Mouse (Mus musculus) lung, embryonic 14.5 days (tissue): Measurements from ENCODE around the gene Pskh1. TPM values are rescaled to one million over a fixed set of nuclear protein-coding genes. Genes with fewer than 3 reads are reported as not detected.
A peak's percentile ranks its signal among the peaks of the same experiment; 100 is the strongest.

Experiments used
- ATAC-seq: fragments of 200-750 bp; cut with Nextera tagmentation; 2 replicates; pipeline ENCODE4 v1.8.0; 2017; ENCODE audit warnings: mild to moderate bottlenecking, moderate TSS enrichment, moderate library complexity; ENCODE audit not compliant: insufficient read depth
- DNase-seq: peaks from one replicate; pipeline ENCODE4 v3.0.0-alpha.2; 2015
- H3K27ac ChIP-seq: fragments of 300-500 bp; sonication (generic); 2 replicates; pipeline ENCODE4 v1.5.1; 2014; ENCODE audit warnings: low read depth, mild to moderate bottlenecking, moderate library complexity
- H3K27me3 ChIP-seq: fragments of 300-500 bp; sonication (generic); 2 replicates; pipeline ENCODE4 v1.6.1; 2014; ENCODE audit warnings: low read length, control low read depth; ENCODE audit not compliant: insufficient read depth
- H3K36me3 ChIP-seq: fragments of 300-500 bp; sonication (generic); 2 replicates; pipeline ENCODE4 v1.6.1; 2014; ENCODE audit warnings: control low read depth; ENCODE audit not compliant: insufficient read depth
- H3K4me1 ChIP-seq: fragments of 300-500 bp; sonication (generic); 2 replicates; pipeline ENCODE4 v1.6.1; 2014; ENCODE audit warnings: antibody characterized with exemption, control low read depth; ENCODE audit not compliant: insufficient read depth
- H3K4me2 ChIP-seq: fragments of 300-500 bp; sonication (generic); 2 replicates; pipeline ENCODE4 v1.6.1; 2014; ENCODE audit warnings: mild to moderate bottlenecking
- H3K4me3 ChIP-seq: fragments of 300-500 bp; sonication (generic); 2 replicates; pipeline ENCODE4 v1.5.1; 2014; ENCODE audit warnings: low read depth, low read length
- H3K9ac ChIP-seq: fragments of 300-500 bp; sonication (generic); 2 replicates; pipeline ENCODE4 v1.6.1; 2014
- H3K9me3 ChIP-seq: fragments of 300-500 bp; sonication (generic); 2 replicates; pipeline ENCODE4 v1.6.1; 2016; ENCODE audit warnings: low read depth, low read length, control low read depth
- CTCF ChIP-seq: IDR thresholded peaks from 2 replicates; pipeline ENCODE4 v1.5.1; 2016; ENCODE audit warnings: antibody characterized with exemption, low read depth
- WGBS: fragments of 180-500 bp; shearing (Covaris S2); extraction: QIAGEN DNeasy Blood & Tissue Kit; methylation state at CpG from one replicate; pipeline ENCODE4 v1.1.7; 2014; 5-methylcytosine and 5-hydroxymethylcytosine counted together
- polyA plus RNA-seq: library from polyadenylated mRNA; unstranded; fragments of >200 nt; fragmentation: Nextera tagmentation; extraction: Ambion mirVana; gene quantifications from 2 replicates; pipeline ENCODE4 v1.2.1, GENCODE M21; 2014

The Pskh1 gene
- polyA plus RNA-seq, 1 experiment from 2014 or later = 33.7 TPM

DNA sequence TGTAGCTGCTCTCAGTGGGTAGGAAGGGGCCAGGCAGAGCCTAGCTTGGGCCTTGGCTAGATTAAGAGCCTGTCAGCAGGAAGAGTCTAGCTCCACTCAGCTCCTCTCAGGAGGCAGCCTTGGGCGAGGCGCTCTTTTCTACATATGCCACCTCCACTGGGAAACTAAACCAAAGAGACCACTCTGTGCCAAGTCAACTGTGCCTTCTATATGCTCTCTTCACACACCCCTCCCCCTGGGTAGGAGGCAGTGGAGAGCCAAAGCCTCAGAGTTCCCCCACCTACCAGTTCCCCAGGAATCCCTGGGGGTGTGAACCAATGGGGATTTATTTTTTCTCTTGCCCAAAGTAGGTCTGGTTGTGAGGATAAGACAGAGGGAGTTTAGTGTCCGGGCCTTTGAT, 31.0 kb downstream of the Pskh1 start:
- Histone ChIP-seq H3K4me3 (no peak overlapping the region), H3K4me2 (no peak overlapping the region), H3K27ac (no peak overlapping the region), H3K9ac (no peak overlapping the region), H3K36me3 (peaks cover 35% of the 10 kb centered on the region), H3K9me3 (no peaks in the 10 kb centered on the region), H3K4me1 (peaks cover under 1% of the 10 kb centered on the region; the same call in 1 of the 2 replicates), H3K27me3 (no peaks in the 10 kb centered on the region)
- TF ChIP-seq CTCF = no peak
- no peak for DNase-seq
- ATAC-seq = no peak
- WGBS = 92% methylated on average over 3 of the region's 3 CpGs

DNA sequence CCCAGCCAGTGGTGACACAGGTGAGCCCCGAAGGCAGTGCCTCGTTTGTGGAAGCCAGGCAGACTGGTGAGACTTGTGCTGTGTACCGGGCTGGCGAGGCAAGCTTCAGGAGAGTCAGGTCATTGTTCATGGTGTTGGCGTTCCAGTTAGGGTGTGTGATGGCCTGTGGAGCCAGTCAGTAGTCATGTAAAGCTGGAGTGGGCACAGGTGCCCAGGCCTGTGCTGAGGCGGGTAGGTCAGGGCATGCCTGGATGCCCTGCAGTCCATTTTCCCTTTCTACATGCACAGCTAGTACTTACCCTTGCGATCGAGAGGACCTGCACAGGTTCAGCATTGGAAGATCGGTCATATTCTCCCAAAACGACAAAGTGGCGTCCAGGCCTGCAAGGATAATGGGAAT, 32.3 kb downstream of the Pskh1 start:
- DNase-seq (no peak), ATAC-seq (no peak)
- no peaks in the 10 kb centered on the region for H3K27me3 ChIP-seq
- H3K4me3 ChIP-seq = no peak overlapping the region
- peaks cover 32% of the 10 kb centered on the region for H3K36me3 ChIP-seq
- TF ChIP-seq CTCF = no peak
- no peaks in the 10 kb centered on the region for H3K9me3 ChIP-seq
- no peak overlapping the region for H3K4me2 ChIP-seq
- H3K9ac ChIP-seq = no peak overlapping the region
- H3K4me1 ChIP-seq = peaks cover 5% of the 10 kb centered on the region; the same call in 1 of the 2 replicates
- 88% methylated on average over 11 of the region's 11 CpGs for WGBS
- no peak overlapping the region for H3K27ac ChIP-seq

DNA sequence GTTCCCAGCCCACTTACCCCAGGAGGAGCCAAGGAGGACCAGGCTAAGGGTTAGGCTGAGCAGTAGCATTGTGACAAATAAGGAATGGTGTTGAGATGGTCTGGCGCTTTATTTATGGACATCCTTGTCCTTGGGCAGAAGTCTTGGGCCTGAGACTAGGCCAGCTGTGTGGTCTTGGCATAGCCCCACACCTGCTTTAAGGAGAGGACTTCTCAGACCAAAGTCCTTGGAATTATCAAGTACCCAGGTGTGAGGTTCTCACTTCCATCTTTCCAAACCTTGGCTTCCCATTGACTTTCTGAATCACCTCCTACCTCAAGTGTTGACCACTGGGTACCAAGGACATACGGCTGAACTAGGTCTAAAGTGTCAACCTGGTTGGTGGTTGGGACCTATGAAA, 33.5 kb downstream of the Pskh1 start, which contains the start of gene Ctrl:
Gene Ctrl (minus strand): TSS at position 101 of the 400 bp plus-strand sequence.
- Histone ChIP-seq H3K9ac (no peak within 1 kb of the TSS), H3K9me3 (no peaks in the 10 kb centered on the region), H3K4me2 (no peak within 1 kb of the TSS), H3K36me3 (peaks cover 32% of the 10 kb centered on the region), H3K4me1 (peaks cover 5% of the 10 kb centered on the region; the same call in 1 of the 2 replicates), H3K27me3 (no peaks in the 10 kb centered on the region), H3K4me3 (no peak within 1 kb of the TSS), H3K27ac (no peak within 1 kb of the TSS)
- TF ChIP-seq CTCF = no peak
- WGBS = 84% methylated on average over 2 of the region's 2 CpGs
- ATAC-seq (no peak), DNase-seq (no peak)

DNA sequence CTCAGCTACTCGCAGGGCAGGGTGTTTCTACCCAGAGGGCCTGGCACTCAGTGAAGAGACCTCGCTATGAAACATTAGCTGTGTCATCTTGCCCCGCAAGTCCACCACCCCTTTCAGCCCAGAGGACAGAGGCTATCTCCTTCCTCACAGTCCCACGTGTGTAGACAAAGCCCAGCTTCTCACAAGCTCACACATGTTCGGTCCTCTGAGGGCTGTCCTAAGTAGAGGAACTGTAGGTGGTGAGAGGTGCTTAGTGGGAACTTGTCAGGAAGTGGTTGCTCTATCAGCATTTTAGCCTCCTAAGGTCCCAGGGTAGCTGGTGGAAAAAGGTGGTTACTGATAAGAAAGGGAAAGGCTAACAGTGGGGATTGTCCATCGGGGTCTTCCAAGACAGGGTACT, 34.9 kb downstream of the Pskh1 start:
- Histone ChIP-seq H3K4me1 (peaks cover 5% of the 10 kb centered on the region; the same call in 1 of the 2 replicates), H3K4me3 (no peak overlapping the region), H3K9ac (no peak overlapping the region), H3K27me3 (no peaks in the 10 kb centered on the region), H3K9me3 (no peaks in the 10 kb centered on the region), H3K4me2 (no peak overlapping the region), H3K27ac (no peak overlapping the region), H3K36me3 (peaks cover 26% of the 10 kb centered on the region)
- 64% methylated on average over 6 of the region's 6 CpGs for WGBS
- no peak for TF ChIP-seq CTCF
- no peak for DNase-seq
- no peak for ATAC-seq

DNA sequence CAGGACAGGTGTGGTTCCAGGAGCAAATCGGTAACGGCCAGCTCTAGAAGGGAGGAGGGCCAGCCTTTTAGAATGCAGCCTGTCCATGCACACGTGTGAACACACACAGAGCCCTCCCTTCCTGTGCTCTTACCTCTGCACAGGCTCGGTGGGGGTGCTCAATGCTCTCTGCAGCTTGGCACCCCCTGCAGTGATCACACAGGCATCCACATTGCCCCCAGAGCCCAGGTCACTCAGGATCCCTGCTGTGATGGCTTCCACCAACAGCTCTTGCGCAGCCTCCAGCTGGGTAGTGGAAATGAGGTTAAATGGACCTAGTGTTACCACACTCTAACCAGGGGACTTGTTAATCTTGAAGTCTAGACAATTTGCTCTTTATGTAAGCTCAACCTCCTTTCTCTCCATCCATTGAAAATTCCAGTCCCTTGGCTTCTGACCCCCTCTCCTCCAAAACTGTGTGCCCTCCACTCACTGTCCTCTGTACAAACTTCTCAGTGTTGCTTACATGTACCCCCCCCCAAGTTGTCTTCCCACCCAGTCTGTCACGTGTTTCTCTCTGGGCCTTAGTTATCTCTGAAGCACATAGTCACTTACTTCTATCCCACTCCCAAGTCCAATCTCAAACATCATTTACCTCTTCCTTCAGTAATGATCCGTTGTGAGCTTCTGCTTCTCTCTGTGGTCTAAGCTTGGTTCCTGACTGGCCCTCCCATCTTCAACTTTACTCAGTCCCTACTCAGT, 35.8 kb downstream of the Pskh1 start:
- H3K4me2 ChIP-seq = peak overlapping the region; percentile 96
- H3K4me1 ChIP-seq = peaks cover 5% of the 10 kb centered on the region; the same call in 1 of the 2 replicates
- peak overlapping the region; percentile 70 for H3K4me3 ChIP-seq
- H3K9ac ChIP-seq = peak overlapping the region; percentile 75
- WGBS = 23% methylated on average over 7 of the region's 7 CpGs
- H3K9me3 ChIP-seq = no peaks in the 10 kb centered on the region
- ATAC-seq = no peak
- peaks cover 19% of the 10 kb centered on the region; the same call in 1 of the 2 replicates for H3K36me3 ChIP-seq
- DNase-seq = no peak
- TF ChIP-seq CTCF = no peak
- H3K27ac ChIP-seq = peak overlapping the region; percentile 27; the same call in 1 of the 2 replicates
- no peaks in the 10 kb centered on the region for H3K27me3 ChIP-seq

DNA sequence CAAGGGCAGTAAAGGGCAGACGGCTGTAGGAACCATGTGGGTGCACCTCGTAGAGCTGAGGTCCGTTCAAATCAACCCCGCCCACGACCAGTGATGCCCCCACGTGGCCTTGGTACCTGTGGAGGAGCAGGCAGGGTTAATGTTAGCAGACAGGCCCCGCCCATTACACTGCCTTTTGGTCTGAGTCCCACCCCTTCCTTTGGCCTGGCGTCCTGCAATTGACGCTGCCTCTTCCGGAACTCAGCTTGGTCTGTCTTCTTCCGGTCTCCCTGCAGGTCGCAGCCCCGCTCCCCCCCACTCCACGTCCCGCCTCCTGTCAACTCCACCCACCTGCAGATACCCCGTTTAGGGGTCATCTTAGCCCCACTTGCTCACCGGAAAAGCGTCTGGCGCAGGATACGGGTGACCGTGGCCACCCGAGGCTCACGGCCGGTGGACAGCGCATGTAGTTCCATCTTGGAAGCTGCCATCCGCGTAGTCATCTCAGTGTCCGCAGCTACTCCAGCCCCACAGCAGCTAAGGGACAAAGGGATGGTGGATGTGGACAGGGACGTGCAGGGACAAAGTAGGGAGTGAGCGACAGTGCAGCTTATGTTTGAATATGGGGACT, 36.7 kb downstream of the Pskh1 start:
- H3K27ac ChIP-seq = peak overlapping the region; percentile 69
- DNase-seq = peak; percentile 94
- H3K4me3 ChIP-seq = peak overlapping the region; percentile 70
- H3K4me2 ChIP-seq = peak overlapping the region; percentile 96
- WGBS = under 1% methylated on average over 30 of the region's 30 CpGs
- TF ChIP-seq CTCF = no peak
- H3K9ac ChIP-seq = peak overlapping the region; percentile 75
- no peaks in the 10 kb centered on the region for H3K9me3 ChIP-seq
- peaks cover 12% of the 10 kb centered on the region; the same call in 1 of the 2 replicates for H3K36me3 ChIP-seq
- H3K27me3 ChIP-seq = no peaks in the 10 kb centered on the region
- ATAC-seq = peak; percentile 86
- peaks cover 5% of the 10 kb centered on the region; the same call in 1 of the 2 replicates for H3K4me1 ChIP-seq
